Mouse (Mus musculus) forebrain, embryonic 12.5 days (tissue): Measurements from ENCODE around the gene Gm28048. TPM values are rescaled to one million over a fixed set of nuclear protein-coding genes. Genes with fewer than 3 reads are reported as not detected.

Experiments
- ATAC-seq: fragments of 200-750 bp; cut with Nextera tagmentation; 2 replicates; pipeline ENCODE4 v1.8.0; 2017; ENCODE audit warnings: moderate TSS enrichment; ENCODE audit not compliant: low FRiP score
- H3K27ac ChIP-seq: fragments of 300-500 bp; sonication (generic); 2 replicates; pipeline ENCODE4 v1.5.1; 2016; ENCODE audit warnings: mild to moderate bottlenecking
- H3K27me3 ChIP-seq: fragments of 300-500 bp; sonication (generic); 2 replicates; pipeline ENCODE4 v1.6.1; 2016; ENCODE audit warnings: mild to moderate bottlenecking
- H3K36me3 ChIP-seq: fragments of 300-500 bp; sonication (generic); replicated peaks from 2 replicates; pipeline ENCODE4 v1.6.1; 2016; ENCODE audit warnings: mild to moderate bottlenecking
- H3K4me1 ChIP-seq: fragments of 300-500 bp; sonication (generic); 2 replicates; pipeline ENCODE4 v1.6.1; 2016
- H3K4me2 ChIP-seq: fragments of 300-500 bp; sonication (generic); 2 replicates; pipeline ENCODE4 v1.6.1; 2016; ENCODE audit warnings: mild to moderate bottlenecking, moderate library complexity
- H3K4me3 ChIP-seq: fragments of 300-500 bp; sonication (generic); replicated peaks from 2 replicates; pipeline ENCODE4 v1.5.1; 2016; ENCODE audit warnings: mild to moderate bottlenecking
- H3K9ac ChIP-seq: fragments of 300-500 bp; sonication (generic); 2 replicates; pipeline ENCODE4 v1.6.1; 2016; ENCODE audit warnings: mild to moderate bottlenecking
- H3K9me3 ChIP-seq: fragments of 300-500 bp; sonication (generic); 2 replicates; pipeline ENCODE4 v1.6.1; 2016
- WGBS: fragments of 180-500 bp; shearing (Covaris S2); methylation state at CpG from one replicate; pipeline ENCODE4 v1.1.7; 2016; 5-methylcytosine and 5-hydroxymethylcytosine counted together
- polyA plus RNA-seq: library from polyadenylated mRNA; unstranded; fragments of >200 nt; fragmentation: Nextera tagmentation; extraction: Ambion mirVana; gene quantifications from 2 replicates; pipeline ENCODE4 v1.2.1, GENCODE M21; 2016

Gene Gm28048
- polyA plus RNA-seq, 1 experiment from 2014 or later: 4.7 TPM

GRCm38 (mm10) chr11:22875279-22875678 is 106.6 kb downstream of the Gm28048 start:
- Histone ChIP-seq H3K4me1 (no peaks in the 10 kb centered on the region), H3K27ac (peak overlapping the region; percentile 64; the same call in 1 of the 2 replicates), H3K4me3 (no peak overlapping the region), H3K27me3 (no peaks in the 10 kb centered on the region), H3K9me3 (no peaks in the 10 kb centered on the region), H3K9ac (no peak overlapping the region), H3K36me3 (no peaks in the 10 kb centered on the region), H3K4me2 (no peak overlapping the region)
- peak; percentile 60; the same call in 1 of the 2 replicates for ATAC-seq
- WGBS: 78% methylated on average over 4 of the region's 4 CpGs

- H3K4me2 ChIP-seq: no peak overlapping the region
- 51% methylated on average over 6 of the region's 6 CpGs for WGBS
- ATAC-seq: no peak
- no peaks in the 10 kb centered on the region for H3K9me3 ChIP-seq
- no peak overlapping the region for H3K4me3 ChIP-seq
- H3K9ac ChIP-seq: no peak overlapping the region
- no peaks in the 10 kb centered on the region for H3K27me3 ChIP-seq
- H3K36me3 ChIP-seq: no peaks in the 10 kb centered on the region
- H3K27ac ChIP-seq: no peak overlapping the region
- H3K4me1 ChIP-seq: no peaks in the 10 kb centered on the region
These were observed 107.1 kb downstream of the Gm28048 start for GRCm38 (mm10) chr11:22874747-22875146.

- H3K9me3 ChIP-seq: no peaks in the 10 kb centered on the region
- no peaks in the 10 kb centered on the region for H3K36me3 ChIP-seq
- no peak for ATAC-seq
- H3K9ac ChIP-seq: no peak overlapping the region
- no peak overlapping the region for H3K27ac ChIP-seq
- no peak overlapping the region for H3K4me2 ChIP-seq
- no peaks in the 10 kb centered on the region for H3K4me1 ChIP-seq
- whole genome bisulfite sequencing: 66% methylated on average over 4 of the region's 4 CpGs
- H3K27me3 ChIP-seq: no peaks in the 10 kb centered on the region
- H3K4me3 ChIP-seq: no peak overlapping the region
These were observed 108.5 kb downstream of the Gm28048 start for GRCm38 (mm10) chr11:22873383-22873782.

- no peak overlapping the region for H3K9ac ChIP-seq
- no peak overlapping the region for H3K4me2 ChIP-seq
- 60% methylated on average over 4 of the region's 4 CpGs for WGBS
- no peak for ATAC-seq
- no peaks in the 10 kb centered on the region for H3K27me3 ChIP-seq
- no peak overlapping the region for H3K27ac ChIP-seq
- H3K36me3 ChIP-seq: no peaks in the 10 kb centered on the region
- no peak overlapping the region for H3K4me3 ChIP-seq
- no peaks in the 10 kb centered on the region for H3K9me3 ChIP-seq
- H3K4me1 ChIP-seq: no peaks in the 10 kb centered on the region
These were observed 109.6 kb downstream of the Gm28048 start for GRCm38 (mm10) chr11:22872307-22872680.

- H3K9me3 ChIP-seq: no peaks in the 10 kb centered on the region
- H3K4me1 ChIP-seq: no peaks in the 10 kb centered on the region
- H3K27me3 ChIP-seq: no peaks in the 10 kb centered on the region
- H3K9ac ChIP-seq: no peak overlapping the region
- H3K36me3 ChIP-seq: no peaks in the 10 kb centered on the region
- H3K27ac ChIP-seq: no peak overlapping the region
- WGBS: 68% methylated on average over 7 of the region's 7 CpGs
- H3K4me2 ChIP-seq: no peak overlapping the region
- ATAC-seq: no peak
- no peak overlapping the region for H3K4me3 ChIP-seq
These were observed 110.1 kb downstream of the Gm28048 start for GRCm38 (mm10) chr11:22871628-22872306.

GRCm38 (mm10) chr11:22868582-22868981 is 113.3 kb downstream of the Gm28048 start:
- Histone ChIP-seq H3K4me1 (peaks cover 13% of the 10 kb centered on the region; the same call in 1 of the 2 replicates), H3K4me2 (no peak overlapping the region), H3K4me3 (no peak overlapping the region), H3K27ac (no peak overlapping the region), H3K27me3 (peaks cover 2% of the 10 kb centered on the region; the same call in 1 of the 2 replicates), H3K9me3 (no peaks in the 10 kb centered on the region), H3K9ac (no peak overlapping the region), H3K36me3 (no peaks in the 10 kb centered on the region)
- WGBS: 91% methylated on average over 8 of the region's 8 CpGs
- no peak for ATAC-seq

- no peak for ATAC-seq
- Histone ChIP-seq H3K27ac (no peak overlapping the region), H3K9me3 (no peaks in the 10 kb centered on the region), H3K4me1 (peaks cover 16% of the 10 kb centered on the region; the same call in 1 of the 2 replicates), H3K4me3 (no peak overlapping the region), H3K27me3 (peaks cover 9% of the 10 kb centered on the region), H3K9ac (no peak overlapping the region), H3K4me2 (no peak overlapping the region), H3K36me3 (no peaks in the 10 kb centered on the region)
- WGBS: 93% methylated on average over 5 of the region's 5 CpGs
These were observed 114.2 kb downstream of the Gm28048 start for GRCm38 (mm10) chr11:22867691-22868090.

- no peak overlapping the region for H3K4me2 ChIP-seq
- no peak for ATAC-seq
- 84% methylated on average over 7 of the region's 7 CpGs for WGBS
- no peaks in the 10 kb centered on the region for H3K36me3 ChIP-seq
- H3K9me3 ChIP-seq: no peaks in the 10 kb centered on the region
- H3K4me1 ChIP-seq: peaks cover 16% of the 10 kb centered on the region; the same call in 1 of the 2 replicates
- peaks cover 25% of the 10 kb centered on the region for H3K27me3 ChIP-seq
- no peak overlapping the region for H3K9ac ChIP-seq
- no peak overlapping the region for H3K4me3 ChIP-seq
- no peak overlapping the region for H3K27ac ChIP-seq
These were observed 116.1 kb downstream of the Gm28048 start for GRCm38 (mm10) chr11:22865635-22866246.

- no peak overlapping the region for H3K4me3 ChIP-seq
- H3K9ac ChIP-seq: no peak overlapping the region
- peak overlapping the region; percentile 5; the same call in 1 of the 2 replicates for H3K27ac ChIP-seq
- no peaks in the 10 kb centered on the region for H3K9me3 ChIP-seq
- WGBS: 26% methylated on average over 8 of the region's 8 CpGs
- ATAC-seq: no peak; the same call in 1 of the 2 replicates
- peaks cover 38% of the 10 kb centered on the region for H3K27me3 ChIP-seq
- H3K36me3 ChIP-seq: no peaks in the 10 kb centered on the region
- peaks cover 25% of the 10 kb centered on the region for H3K4me1 ChIP-seq
- H3K4me2 ChIP-seq: no peak overlapping the region
These were observed 117.4 kb downstream of the Gm28048 start for GRCm38 (mm10) chr11:22864305-22865060.

GRCm38 (mm10) chr11:22863581-22863980 is 118.3 kb downstream of the Gm28048 start:
- no peak for ATAC-seq
- H3K9ac ChIP-seq: no peak overlapping the region
- no peaks in the 10 kb centered on the region for H3K36me3 ChIP-seq
- 28% methylated on average over 4 of the region's 4 CpGs for WGBS
- H3K27me3 ChIP-seq: peaks cover 47% of the 10 kb centered on the region
- H3K4me1 ChIP-seq: peaks cover 31% of the 10 kb centered on the region
- no peak overlapping the region for H3K4me3 ChIP-seq
- no peaks in the 10 kb centered on the region for H3K9me3 ChIP-seq
- H3K4me2 ChIP-seq: no peak overlapping the region
- H3K27ac ChIP-seq: no peak overlapping the region

- WGBS: 59% methylated on average over 4 of the region's 4 CpGs
These were observed 120.6 kb downstream of the Gm28048 start for GRCm38 (mm10) chr11:22861315-22861714.

More at GRCm38 (mm10) chr11:22861315-22861714, 120.6 kb downstream of the Gm28048 start:
- Histone ChIP-seq H3K9ac (no peak overlapping the region), H3K4me3 (no peak overlapping the region), H3K4me1 (peaks cover 40% of the 10 kb centered on the region), H3K27me3 (peaks cover 67% of the 10 kb centered on the region), H3K4me2 (no peak overlapping the region), H3K9me3 (no peaks in the 10 kb centered on the region), H3K27ac (no peak overlapping the region), H3K36me3 (no peaks in the 10 kb centered on the region)
- ATAC-seq: no peak
